Mouse (Mus musculus) liver, embryonic 14.5 days (tissue): Measurements from ENCODE around the gene Msi2.

ENCODE experiments used
- CTCF ChIP-seq: IDR thresholded peaks from 2 replicates; pipeline ENCODE4 v1.5.1; 2016; ENCODE audit warnings: antibody characterized with exemption, low read depth, control low read depth
- EP300 ChIP-seq: IDR thresholded peaks from 2 replicates; pipeline ENCODE4 v1.6.1; 2016; ENCODE audit warnings: antibody characterized with exemption, low read depth

- TF ChIP-seq CTCF (no peak), EP300 (no peak)
Observed at GRCm38 (mm10) chr11:88365914-88366540, 352.3 kb downstream of the Msi2 start.
